Mouse (Mus musculus) MEL (cell line): ENCODE measurements around the gene Agbl2. TPM values are rescaled to one million over a fixed set of nuclear protein-coding genes. Genes with fewer than 3 reads are reported as not detected.

Experiments
- DNase-seq: peaks from one replicate; pipeline ENCODE4 v3.0.0; 2011; ENCODE audit warnings: low read depth, low spot score
- H3K27ac ChIP-seq: 2 replicates; pipeline ENCODE4 v1.5.1; 2012; ENCODE audit warnings: low read depth, mild to moderate bottlenecking, control low read depth, low read length, moderate library complexity; ENCODE audit not compliant: control insufficient read depth
- H3K27me3 ChIP-seq, 2 experiments: fragments of 150-350 bp in 1 of 2; sonication (generic) in 1 of 2; 2 replicates each; pipeline ENCODE4 v1.6.1; 2012; ENCODE audit warnings: low read length in 2 of 2, mild to moderate bottlenecking in 2 of 2, improper control_type of control experiment in 1 of 2, moderate library complexity in 1 of 2; ENCODE audit not compliant: insufficient read depth in 2 of 2, control insufficient read depth in 1 of 2
- H3K36me3 ChIP-seq, 2 experiments: 2 replicates each; pipeline ENCODE4 v1.6.1; 2012 to 2014; ENCODE audit warnings: low read length in 2 of 2, improper control_type of control experiment in 1 of 2, inconsistent platforms in 1 of 2, mild to moderate bottlenecking in 1 of 2; ENCODE audit not compliant: insufficient read depth in 2 of 2, control insufficient read depth in 1 of 2
- H3K4me1 ChIP-seq, 2 experiments: fragments of 150-350 bp in 1 of 2; sonication (generic) in 1 of 2; 2 replicates each; pipeline ENCODE4 v1.6.1; 2012; ENCODE audit warnings: low read length in 2 of 2, improper control_type of control experiment in 1 of 2, mild to moderate bottlenecking in 1 of 2; ENCODE audit not compliant: insufficient read depth in 2 of 2, control insufficient read depth in 1 of 2
- H3K4me3 ChIP-seq, 2 experiments: fragments of 150-350 bp in 1 of 2; sonication (generic) in 1 of 2; 2 replicates each; pipeline ENCODE4 v1.5.1; 2012; ENCODE audit warnings: low read depth in 2 of 2, low read length in 2 of 2, mild to moderate bottlenecking in 2 of 2, moderate library complexity in 2 of 2, control low read depth in 1 of 2, improper control_type of control experiment in 1 of 2; ENCODE audit not compliant: control insufficient read depth in 1 of 2, insufficient read depth in 1 of 2
- H3K79me2 ChIP-seq: 2 replicates; pipeline ENCODE4 v1.6.1; 2012; ENCODE audit warnings: mild to moderate bottlenecking, low read length, moderate library complexity; ENCODE audit not compliant: control insufficient read depth, poor library complexity, insufficient read depth
- H3K9ac ChIP-seq: 2 replicates; pipeline ENCODE4 v1.6.1; 2012; ENCODE audit warnings: low read depth, mild to moderate bottlenecking, control low read depth, low read length, moderate library complexity; ENCODE audit not compliant: control insufficient read depth, poor library complexity, severe bottlenecking
- H3K9me3 ChIP-seq: fragments of 150-350 bp; sonication (generic); replicated peaks from 2 replicates; pipeline ENCODE4 v1.6.1; 2012; ENCODE audit warnings: mild to moderate bottlenecking, low read length, improper control_type of control experiment, moderate library complexity; ENCODE audit not compliant: insufficient read depth
- BHLHE40 ChIP-seq: IDR thresholded peaks from 2 replicates; pipeline ENCODE4 v1.6.1; 2012; ENCODE audit warnings: low read depth, mild to moderate bottlenecking, inconsistent platforms, low read length, improper control_type of control experiment, borderline replicate concordance
- CHD1 ChIP-seq: IDR thresholded peaks from 2 replicates; pipeline ENCODE4 v1.6.1; 2012; ENCODE audit warnings: low read depth, mild to moderate bottlenecking, inconsistent platforms, low read length, improper control_type of control experiment
- EP300 ChIP-seq, 2 experiments: IDR thresholded peaks; 2 replicates each; pipeline ENCODE4 v1.6.1; 2011; ENCODE audit warnings: improper control_type of control experiment in 2 of 2, low read length in 2 of 2, low read depth in 1 of 2, mild to moderate bottlenecking in 1 of 2
- ETS1 ChIP-seq: IDR thresholded peaks from 2 replicates; pipeline ENCODE4 v1.6.1; 2012; ENCODE audit warnings: low read depth, mild to moderate bottlenecking, inconsistent platforms, low read length, improper control_type of control experiment, moderate library complexity
- HCFC1 ChIP-seq: IDR thresholded peaks from 2 replicates; pipeline ENCODE4 v1.6.1; 2012; ENCODE audit warnings: low read depth, mild to moderate bottlenecking, inconsistent platforms, low read length, improper control_type of control experiment, moderate library complexity
- JUND ChIP-seq: IDR thresholded peaks from 2 replicates; pipeline ENCODE4 v1.6.1; 2011; ENCODE audit warnings: low read depth, mild to moderate bottlenecking, improper control_type of control experiment, low read length
- MAX ChIP-seq: IDR thresholded peaks from 2 replicates; pipeline ENCODE4 v1.6.1; 2011; ENCODE audit warnings: low read length, improper control_type of control experiment
- MEF2A ChIP-seq: IDR thresholded peaks from 2 replicates; pipeline ENCODE4 v1.6.1; 2014; ENCODE audit warnings: low read depth, mild to moderate bottlenecking, inconsistent platforms, low read length, improper control_type of control experiment; ENCODE audit not compliant: poor library complexity, insufficient replicate concordance, severe bottlenecking; ENCODE audit errors: extremely low read depth
- MXI1 ChIP-seq: IDR thresholded peaks from 2 replicates; pipeline ENCODE4 v1.6.1; 2011; ENCODE audit warnings: mild to moderate bottlenecking, low read depth, low read length, improper control_type of control experiment
- MYC ChIP-seq: IDR thresholded peaks from 2 replicates; pipeline ENCODE4 v1.6.1; 2011; ENCODE audit warnings: low read depth, mild to moderate bottlenecking, low read length, improper control_type of control experiment, moderate library complexity
- NELFE ChIP-seq: IDR thresholded peaks from 2 replicates; pipeline ENCODE4 v1.6.1; 2011; ENCODE audit warnings: low read depth, low read length, improper control_type of control experiment
- TAL1 ChIP-seq: IDR thresholded peaks from 2 replicates; pipeline ENCODE4 v1.6.1; 2012; ENCODE audit warnings: mild to moderate bottlenecking, inconsistent platforms, low read length, moderate library complexity, mixed read lengths
- TCF12 ChIP-seq: IDR thresholded peaks from 2 replicates; pipeline ENCODE4 v1.6.1; 2014; ENCODE audit warnings: low read depth, mild to moderate bottlenecking, inconsistent platforms, low read length, improper control_type of control experiment, moderate library complexity
- UBTF ChIP-seq: IDR thresholded peaks from 2 replicates; pipeline ENCODE4 v1.6.1; 2012; ENCODE audit warnings: low read depth, mild to moderate bottlenecking, inconsistent platforms, low read length, improper control_type of control experiment, moderate library complexity, borderline replicate concordance; ENCODE audit not compliant: insufficient read depth
- USF2 ChIP-seq, 2 experiments: IDR thresholded peaks; 2 replicates each; pipeline ENCODE4 v1.6.1; 2011 to 2012; ENCODE audit warnings: improper control_type of control experiment in 2 of 2, low read length in 2 of 2, borderline replicate concordance in 1 of 2, inconsistent platforms in 1 of 2, low read depth in 1 of 2, mild to moderate bottlenecking in 1 of 2; ENCODE audit not compliant: insufficient read depth in 1 of 2
- ZKSCAN1 ChIP-seq: IDR thresholded peaks from 2 replicates; pipeline ENCODE4 v1.6.1; 2012; ENCODE audit warnings: low read depth, mild to moderate bottlenecking, inconsistent platforms, low read length, improper control_type of control experiment, moderate library complexity
- ZMIZ1 ChIP-seq: IDR thresholded peaks from 2 replicates; pipeline ENCODE4 v1.6.1; 2012; ENCODE audit warnings: low read depth, mild to moderate bottlenecking, inconsistent platforms, low read length, improper control_type of control experiment, moderate library complexity
- polyA plus RNA-seq, 2 experiments: library from polyadenylated mRNA; stranded (reverse) in 1 of 2; unstranded in 1 of 2; fragments of >175 nt in 1 of 2; fragments of >200 nt in 1 of 2; gene quantifications; 2 replicates each; pipeline versions ENCODE4 v1.2.1 to v1.2.4; 2012; ENCODE audit warnings: low replicate concordance in 2 of 2, low read depth in 1 of 2; ENCODE audit not compliant: insufficient read length in 2 of 2, insufficient read depth in 1 of 2, missing spikeins in 1 of 2
- total RNA-seq: library from RNA; depleted of rRNA; stranded (reverse); fragments of 300-350 nt; gene quantifications from 2 replicates; pipeline ENCODE4 v1.2.3, GENCODE M21; 2012; rRNA removed

The Agbl2 gene
- total RNA-seq, result not detected in 2 replicates
- not detected for polyA plus RNA-seq

- TF ChIP-seq USF2 (IDR thresholded peaks at IDR 0.05; ENCODE audit: borderline replicate concordance in 1 of 2, insufficient read depth in 1 of 2, low read depth in 1 of 2, low read length in 2 of 2) (no peak), JUND (no peak), ZMIZ1 (no peak), TCF12 (no peak), UBTF (no peak), EP300 (IDR thresholded peaks at IDR 0.05; ENCODE audit: low read depth in 1 of 2, low read length in 2 of 2) (no peak), TAL1 (no peak), NELFE (no peak), ZKSCAN1 (no peak), ETS1 (no peak), MEF2A (no peak), HCFC1 (no peak), MAX (no peak), MYC (no peak)
- Histone ChIP-seq H3K4me3 (no peak within 1 kb of the TSS), H3K4me1 (peaks cover 0 to 2% of the 10 kb centered on the region in 2 experiments; a peak in 1 of 4 replicates), H3K9me3 (no peaks in the 10 kb centered on the region), H3K79me2 (no peaks in the 10 kb centered on the region), H3K27ac (no peak within 1 kb of the TSS), H3K27me3 (no peaks in the 10 kb centered on the region), H3K9ac (no peak within 1 kb of the TSS), H3K36me3 (peaks cover 6 to 23% of the 10 kb centered on the region in 2 experiments)
- no peak for DNase-seq
Measured at GRCm38 (mm10) chr2:90782458-90782857, at the start of gene Agbl2. Gene Agbl2 (plus strand): TSS chr2:90782727.

- H3K79me2 ChIP-seq, result no peaks in the 10 kb centered on the region
- TF ChIP-seq CHD1, result no peak
- TF ChIP-seq MXI1, result no peak
- TF ChIP-seq BHLHE40, result no peak
- H3K4me1 ChIP-seq, result 0 out of 4 replicates have a peak, but pooled peaks cover 0 to 2% of the 10 kb centered on the region in 2 experiments
- no peaks in the 10 kb centered on the region for H3K27me3 ChIP-seq
- H3K36me3 ChIP-seq, result peaks cover 4 to 52% of the 10 kb centered on the region in 2 experiments
- no peaks in the 10 kb centered on the region for H3K9me3 ChIP-seq
- H3K4me3 ChIP-seq, result no peak overlapping the region
- no peak for DNase-seq
- no peak overlapping the region for H3K9ac ChIP-seq
- no peak overlapping the region for H3K27ac ChIP-seq
Measured at GRCm38 (mm10) chr2:90735326-90735725, 47.2 kb upstream of the Agbl2 start.
